Mouse (Mus musculus) CH12.LX (cell line): ENCODE results near the gene Tpx2.

Experiments
- CTCF ChIP-seq, 2 experiments: IDR thresholded peaks in 1 of 2; conservative IDR thresholded peaks in 1 of 2; 2 replicates each; pipeline ENCODE4 v1.5.1; 2011 to 2012; ENCODE audit warnings: low read depth in 2 of 2, low read length in 2 of 2, improper control_type of control experiment in 1 of 2, inconsistent platforms in 1 of 2, mild to moderate bottlenecking in 1 of 2, moderate library complexity in 1 of 2
- NELFE ChIP-seq: IDR thresholded peaks from 2 replicates; pipeline ENCODE4 v1.6.1; 2011; ENCODE audit warnings: low read depth, low read length, improper control_type of control experiment
- ZNF384 ChIP-seq: IDR thresholded peaks from 2 replicates; pipeline ENCODE4 v1.6.1; 2012; ENCODE audit warnings: low read depth, low read length, improper control_type of control experiment, inconsistent platforms

- TF ChIP-seq CTCF (conservative IDR thresholded peaks at IDR 0.05 in 1 of 2, IDR thresholded peaks at IDR 0.05 in 1 of 2; ENCODE audit: low read depth in 2 of 2, low read length in 2 of 2) (no peak), ZNF384 (no peak), NELFE (no peak)
These were observed 21.3 kb upstream of the Tpx2 start for GRCm38 (mm10) chr2:152826481-152826880.
